Mouse (Mus musculus): ENCODE results near the gene Dennd1b. TPM values are rescaled to one million over a fixed set of nuclear protein-coding genes. Genes with fewer than 3 reads are reported as not detected.

The Dennd1b gene
- polyA plus RNA-seq, 1 experiment from 2014 or later: 12.2 TPM

- Histone ChIP-seq H3K4me2 (no peak overlapping the region), H3K9ac (ENCODE audit: low read length) (no peak overlapping the region), H3K36me3 (ENCODE audit: control insufficient read depth, insufficient read depth, low read length) (no peaks in the 10 kb centered on the region), H3K4me1 (ENCODE audit: control insufficient read depth, insufficient read depth, low read length) (no peaks in the 10 kb centered on the region), H3K27ac (ENCODE audit: low read depth, low read length) (no peak overlapping the region), H3K27me3 (ENCODE audit: control insufficient read depth, insufficient read depth, low read length) (no peaks in the 10 kb centered on the region), H3K4me3 (ENCODE audit: low read depth, low read length) (no peak overlapping the region), H3K9me3 (ENCODE audit: control insufficient read depth, low read length) (no peaks in the 10 kb centered on the region)
- no peak for DNase-seq (ENCODE audit: low spot score, missing footprints)
- no peak for ATAC-seq (ENCODE audit: low FRiP score)
- WGBS: 87% methylated on average over 6 of the region's 6 CpGs
Measured at GRCm38 (mm10) chr1:138973541-138974224, 10.4 kb downstream of the Dennd1b start.

- Histone ChIP-seq H3K27ac (ENCODE audit: low read depth, low read length) (no peak overlapping the region), H3K36me3 (ENCODE audit: control insufficient read depth, insufficient read depth, low read length) (no peaks in the 10 kb centered on the region), H3K9me3 (ENCODE audit: control insufficient read depth, low read length) (no peaks in the 10 kb centered on the region), H3K9ac (ENCODE audit: low read length) (no peak overlapping the region), H3K4me1 (ENCODE audit: control insufficient read depth, insufficient read depth, low read length) (no peaks in the 10 kb centered on the region), H3K27me3 (ENCODE audit: control insufficient read depth, insufficient read depth, low read length) (no peaks in the 10 kb centered on the region), H3K4me2 (no peak overlapping the region), H3K4me3 (ENCODE audit: low read depth, low read length) (no peak overlapping the region)
- 92% methylated on average over 8 of the region's 8 CpGs for WGBS
- DNase-seq (ENCODE audit: low spot score, missing footprints): no peak
- ATAC-seq (ENCODE audit: low FRiP score): no peak
Measured at GRCm38 (mm10) chr1:138974836-138975235, 11.6 kb downstream of the Dennd1b start.

GRCm38 (mm10) chr1:138975945-138976344, 12.7 kb downstream of the Dennd1b start:
- Histone ChIP-seq H3K4me2 (no peak overlapping the region), H3K4me3 (ENCODE audit: low read depth, low read length) (no peak overlapping the region), H3K4me1 (ENCODE audit: control insufficient read depth, insufficient read depth, low read length) (no peaks in the 10 kb centered on the region), H3K27me3 (ENCODE audit: control insufficient read depth, insufficient read depth, low read length) (no peaks in the 10 kb centered on the region), H3K27ac (ENCODE audit: low read depth, low read length) (no peak overlapping the region), H3K9ac (ENCODE audit: low read length) (no peak overlapping the region), H3K9me3 (ENCODE audit: control insufficient read depth, low read length) (no peaks in the 10 kb centered on the region), H3K36me3 (ENCODE audit: control insufficient read depth, insufficient read depth, low read length) (no peaks in the 10 kb centered on the region)
- DNase-seq (ENCODE audit: low spot score, missing footprints) (no peak), ATAC-seq (ENCODE audit: low FRiP score) (no peak)
- 79% methylated on average over 1 of the region's 1 CpGs for WGBS

GRCm38 (mm10) chr1:138982203-138982602, 19.0 kb downstream of the Dennd1b start:
- no peaks in the 10 kb centered on the region for H3K27me3 ChIP-seq (ENCODE audit: control insufficient read depth, insufficient read depth, low read length)
- WGBS: 84% methylated on average over 7 of the region's 7 CpGs
- no peak for DNase-seq (ENCODE audit: low spot score, missing footprints)
- no peak for ATAC-seq (ENCODE audit: low FRiP score)
- no peaks in the 10 kb centered on the region for H3K9me3 ChIP-seq (ENCODE audit: control insufficient read depth, low read length)
- no peaks in the 10 kb centered on the region; the same call in 1 of the 2 replicates for H3K4me1 ChIP-seq (ENCODE audit: control insufficient read depth, insufficient read depth, low read length)
- H3K4me2 ChIP-seq: no peak overlapping the region
- no peak overlapping the region for H3K27ac ChIP-seq (ENCODE audit: low read depth, low read length)
- no peak overlapping the region for H3K4me3 ChIP-seq (ENCODE audit: low read depth, low read length)
- H3K36me3 ChIP-seq (ENCODE audit: control insufficient read depth, insufficient read depth, low read length): no peaks in the 10 kb centered on the region
- H3K9ac ChIP-seq (ENCODE audit: low read length): no peak overlapping the region

GRCm38 (mm10) chr1:138982611-138983010, 19.4 kb downstream of the Dennd1b start:
- no peaks in the 10 kb centered on the region for H3K9me3 ChIP-seq (ENCODE audit: control insufficient read depth, low read length)
- H3K27ac ChIP-seq (ENCODE audit: low read depth, low read length): no peak overlapping the region
- no peak overlapping the region for H3K4me3 ChIP-seq (ENCODE audit: low read depth, low read length)
- DNase-seq (ENCODE audit: low spot score, missing footprints): no peak
- no peak overlapping the region for H3K9ac ChIP-seq (ENCODE audit: low read length)
- no peaks in the 10 kb centered on the region for H3K36me3 ChIP-seq (ENCODE audit: control insufficient read depth, insufficient read depth, low read length)
- H3K4me1 ChIP-seq (ENCODE audit: control insufficient read depth, insufficient read depth, low read length): no peaks in the 10 kb centered on the region; the same call in 1 of the 2 replicates
- H3K4me2 ChIP-seq: no peak overlapping the region
- no peak for ATAC-seq (ENCODE audit: low FRiP score)
- H3K27me3 ChIP-seq (ENCODE audit: control insufficient read depth, insufficient read depth, low read length): no peaks in the 10 kb centered on the region
- 64% methylated on average over 5 of the region's 5 CpGs for WGBS

GRCm38 (mm10) chr1:138983064-138983463, 19.8 kb downstream of the Dennd1b start:
- Histone ChIP-seq H3K4me3 (ENCODE audit: low read depth, low read length) (no peak overlapping the region), H3K27me3 (ENCODE audit: control insufficient read depth, insufficient read depth, low read length) (no peaks in the 10 kb centered on the region), H3K4me2 (no peak overlapping the region), H3K9me3 (ENCODE audit: control insufficient read depth, low read length) (no peaks in the 10 kb centered on the region), H3K36me3 (ENCODE audit: control insufficient read depth, insufficient read depth, low read length) (no peaks in the 10 kb centered on the region), H3K4me1 (ENCODE audit: control insufficient read depth, insufficient read depth, low read length) (no peaks in the 10 kb centered on the region; the same call in 1 of the 2 replicates), H3K9ac (ENCODE audit: low read length) (no peak overlapping the region), H3K27ac (ENCODE audit: low read depth, low read length) (no peak overlapping the region)
- no peak for DNase-seq (ENCODE audit: low spot score, missing footprints)
- WGBS: 66% methylated on average over 2 of the region's 2 CpGs
- ATAC-seq (ENCODE audit: low FRiP score): no peak

- Histone ChIP-seq H3K4me2 (no peak overlapping the region), H3K4me1 (ENCODE audit: control insufficient read depth, insufficient read depth, low read length) (no peaks in the 10 kb centered on the region; the same call in 1 of the 2 replicates), H3K27ac (ENCODE audit: low read depth, low read length) (no peak overlapping the region), H3K36me3 (ENCODE audit: control insufficient read depth, insufficient read depth, low read length) (no peaks in the 10 kb centered on the region), H3K27me3 (ENCODE audit: control insufficient read depth, insufficient read depth, low read length) (no peaks in the 10 kb centered on the region), H3K9ac (ENCODE audit: low read length) (no peak overlapping the region), H3K4me3 (ENCODE audit: low read depth, low read length) (no peak overlapping the region), H3K9me3 (ENCODE audit: control insufficient read depth, low read length) (no peaks in the 10 kb centered on the region)
- DNase-seq (ENCODE audit: low spot score, missing footprints): no peak
- WGBS: 80% methylated on average over 6 of the region's 6 CpGs
- ATAC-seq (ENCODE audit: low FRiP score): no peak
Measured at GRCm38 (mm10) chr1:138983465-138983864, 20.2 kb downstream of the Dennd1b start.

GRCm38 (mm10) chr1:138984161-138984560, 20.9 kb downstream of the Dennd1b start:
- Histone ChIP-seq H3K4me3 (ENCODE audit: low read depth, low read length) (no peak overlapping the region), H3K27ac (ENCODE audit: low read depth, low read length) (no peak overlapping the region), H3K4me1 (ENCODE audit: control insufficient read depth, insufficient read depth, low read length) (no peaks in the 10 kb centered on the region; the same call in 1 of the 2 replicates), H3K9me3 (ENCODE audit: control insufficient read depth, low read length) (no peaks in the 10 kb centered on the region), H3K4me2 (no peak overlapping the region), H3K27me3 (ENCODE audit: control insufficient read depth, insufficient read depth, low read length) (no peaks in the 10 kb centered on the region), H3K9ac (ENCODE audit: low read length) (no peak overlapping the region), H3K36me3 (ENCODE audit: control insufficient read depth, insufficient read depth, low read length) (no peaks in the 10 kb centered on the region)
- ATAC-seq (ENCODE audit: low FRiP score) (no peak), DNase-seq (ENCODE audit: low spot score, missing footprints) (no peak)
- 89% methylated on average over 4 of the region's 4 CpGs for WGBS

- 65% methylated on average over 5 of the region's 5 CpGs for WGBS
- peak; percentile 36; the same call in 1 of the 2 replicates for ATAC-seq (ENCODE audit: low FRiP score)
- Histone ChIP-seq H3K27ac (ENCODE audit: low read depth, low read length) (no peak overlapping the region), H3K4me2 (no peak overlapping the region), H3K9ac (ENCODE audit: low read length) (no peak overlapping the region), H3K4me3 (ENCODE audit: low read depth, low read length) (no peak overlapping the region), H3K4me1 (ENCODE audit: control insufficient read depth, insufficient read depth, low read length) (peaks cover 9% of the 10 kb centered on the region; the same call in 1 of the 2 replicates), H3K9me3 (ENCODE audit: control insufficient read depth, low read length) (no peaks in the 10 kb centered on the region), H3K27me3 (ENCODE audit: control insufficient read depth, insufficient read depth, low read length) (no peaks in the 10 kb centered on the region), H3K36me3 (ENCODE audit: control insufficient read depth, insufficient read depth, low read length) (no peaks in the 10 kb centered on the region)
- DNase-seq (ENCODE audit: low spot score, missing footprints): no peak
Measured at GRCm38 (mm10) chr1:138992384-138993138, 29.3 kb downstream of the Dennd1b start.

Data from midbrain, embryonic 11.5 days (tissue).